9 mouse cellular contexts compared by ENCODE assay signal in the genomic region with DNA sequence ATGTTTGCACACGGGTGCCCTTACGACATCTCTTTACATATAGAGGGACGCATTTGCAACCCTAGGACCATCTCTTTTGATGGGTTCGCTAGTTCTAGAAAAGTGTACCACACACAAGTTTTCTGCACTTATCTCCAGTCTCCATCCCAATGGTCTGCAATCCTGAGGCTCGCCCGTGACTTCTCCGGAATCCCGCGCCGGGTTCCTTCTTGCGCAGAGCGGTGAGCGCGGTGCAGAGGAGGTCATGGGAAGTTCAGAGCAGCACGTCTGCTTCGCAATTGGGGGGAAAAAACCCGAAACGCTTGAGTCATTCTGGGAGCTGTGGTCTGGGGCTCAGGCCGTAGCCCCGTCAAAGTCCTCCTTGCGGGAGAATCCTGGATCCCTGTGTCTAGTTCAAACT.
A peak's percentile ranks its signal among the peaks of the same experiment; 100 is the strongest.
DNase-seq lines count a peak whose midpoint lies in the region; ATAC-seq and TF ChIP-seq lines count a peak whose summit lies in the region.
"Had no signal": no experiment of that assay in that cellular context is flagged by ENCODE, and none has a peak within 500 bp of the region (broad histone marks: within the 10 kb centered on the region; RNA-seq: fewer than 3 reads in every experiment).

No protein-coding gene starts in this region.

- no peak for TF ChIP-seq EP300 in heart, postnatal 0 days (IDR thresholded peaks at IDR 0.05; ENCODE audit: low read depth)
- no peak for TF ChIP-seq EP300 in liver, postnatal 0 days (IDR thresholded peaks at IDR 0.05; ENCODE audit: low read depth)

- peak overlapping the region; percentile 81 for H3K4me3 ChIP-seq in gastrocnemius, adult 2 months
- H3K4me3 ChIP-seq in heart, postnatal 0 days (ENCODE audit: low read depth, low read length), result peak overlapping the region; percentile 12
- peak overlapping the region; percentile 31 for H3K4me3 ChIP-seq in liver, postnatal 0 days (ENCODE audit: low read depth, low read length)
- peak overlapping the region; percentile 12 for H3K4me3 ChIP-seq in stomach, embryonic 14.5 days (ENCODE audit: low read depth, low read length)
- H3K4me3 ChIP-seq: erythroblast, embryonic 14.5 days had no signal

- ATAC-seq in heart, postnatal 0 days (ENCODE audit: insufficient read depth, low read depth), result no peak
- ATAC-seq in liver, postnatal 0 days, result no peak
- ATAC-seq in stomach, embryonic 14.5 days (ENCODE audit: insufficient number of reproducible peaks, insufficient read depth, low FRiP score, low read depth), result no peak

- H3K9me3 ChIP-seq in heart, postnatal 0 days (replicated peaks; ENCODE audit: control insufficient read depth, low read length), result no peaks in the 10 kb centered on the region
- H3K9me3 ChIP-seq in liver, postnatal 0 days (ENCODE audit: low read length), result no peaks in the 10 kb centered on the region
- no peaks in the 10 kb centered on the region for H3K9me3 ChIP-seq in stomach, embryonic 14.5 days (ENCODE audit: control insufficient read depth, low read depth, low read length)

- no peak for DNase-seq in gastrocnemius, adult 2 months
- DNase-seq in gastrocnemius, postnatal 36 days, result no peak
- peak; percentile 26 for DNase-seq in ES-CJ7 (ENCODE audit: low read depth, low spot score)
- DNase-seq in heart, postnatal 0 days (ENCODE audit: low spot score), result no peak
- DNase-seq in liver, postnatal 0 days, result peak; percentile 34
- DNase-seq in cerebellum, adult 18-20 months, result no peak
- no peak for DNase-seq in right cerebral cortex, postnatal 25 days

- 2% methylated on average over 21 of the region's 21 CpGs for WGBS in heart, postnatal 0 days
- WGBS in liver, postnatal 0 days (ENCODE audit: insufficient replicate concordance), result 2% methylated on average over 21 of the region's 21 CpGs
- 1% methylated on average over 21 of the region's 21 CpGs for WGBS in stomach, embryonic 14.5 days

- TF ChIP-seq CTCF in gastrocnemius, adult 2 months (IDR thresholded peaks at IDR 0.05), result no peak
- no peak for TF ChIP-seq CTCF in heart, postnatal 0 days (IDR thresholded peaks at IDR 0.05; ENCODE audit: low read depth)
- TF ChIP-seq CTCF in liver, postnatal 0 days (IDR thresholded peaks at IDR 0.05; ENCODE audit: low read depth), result no peak

- intact Hi-C loops in gastrocnemius, adult 2 months (cut with DNase I), result loop anchor here (10.0 kb wide), 1 partner anchor 356 kb away; no protein-coding TSS in a partner anchor
- intact Hi-C loops in gastrocnemius, postnatal 36 days (cut with DNase I), result loop anchor here (10.0 kb wide), 1 partner anchor 356 kb away; no protein-coding TSS in a partner anchor

- H3K27ac ChIP-seq in gastrocnemius, adult 2 months, result peak overlapping the region; percentile 100
- H3K27ac ChIP-seq in heart, postnatal 0 days (ENCODE audit: low read depth), result no peak overlapping the region
- no peak overlapping the region for H3K27ac ChIP-seq in liver, postnatal 0 days (ENCODE audit: low read depth)
- H3K27ac ChIP-seq in stomach, embryonic 14.5 days (ENCODE audit: low read length), result no peak overlapping the region

- no peak overlapping the region for H3K9ac ChIP-seq in heart, postnatal 0 days (replicated peaks; ENCODE audit: low read depth, low read length)
- no peak overlapping the region for H3K9ac ChIP-seq in liver, postnatal 0 days (replicated peaks)
- H3K9ac ChIP-seq in stomach, embryonic 14.5 days (replicated peaks; ENCODE audit: low read depth, low read length), result no peak overlapping the region

- 0 out of 2 replicates have a peak, but pooled peaks cover 4% of the 10 kb centered on the region for H3K4me1 ChIP-seq in heart, postnatal 0 days (ENCODE audit: control insufficient read depth, insufficient read depth)
- H3K4me1 ChIP-seq in liver, postnatal 0 days (ENCODE audit: insufficient read depth), result peaks cover 26% of the 10 kb centered on the region
- H3K4me1 ChIP-seq in stomach, embryonic 14.5 days (ENCODE audit: control insufficient read depth, insufficient read depth, low read length), result no peaks in the 10 kb centered on the region; the same call in 1 of the 2 replicates

- H3K4me2 ChIP-seq in heart, postnatal 0 days (ENCODE audit: low read depth, low read length), result peak overlapping the region; percentile 48
- H3K4me2 ChIP-seq in liver, postnatal 0 days (ENCODE audit: low read depth, low read length), result peak overlapping the region; percentile 58
- H3K4me2 ChIP-seq in stomach, embryonic 14.5 days (replicated peaks; ENCODE audit: low read depth, low read length), result peak overlapping the region; percentile 38

- H3K27me3 ChIP-seq in heart, postnatal 0 days (ENCODE audit: control insufficient read depth, insufficient read depth, low read length), result peaks cover 35% of the 10 kb centered on the region
- H3K27me3 ChIP-seq in liver, postnatal 0 days (ENCODE audit: insufficient read depth, low read length), result peaks cover 56% of the 10 kb centered on the region
- H3K27me3 ChIP-seq in stomach, embryonic 14.5 days (ENCODE audit: control insufficient read depth, insufficient read depth, low read length), result peaks cover 34% of the 10 kb centered on the region

- no peaks in the 10 kb centered on the region for H3K36me3 ChIP-seq in heart, postnatal 0 days (replicated peaks; ENCODE audit: control insufficient read depth, insufficient read depth, low read length)
- no peaks in the 10 kb centered on the region for H3K36me3 ChIP-seq in liver, postnatal 0 days (replicated peaks; ENCODE audit: insufficient read depth, low read length)
- H3K36me3 ChIP-seq in stomach, embryonic 14.5 days (ENCODE audit: control insufficient read depth, insufficient read depth, low read length), result no peaks in the 10 kb centered on the region

Comparison
In these comparisons a context has a peak if more than half of its experiments do, and no peak if none do; other contexts are left out.
1. DNase-seq: peak in ES-CJ7 (single experiment) and liver, postnatal 0 days (single experiment); none in gastrocnemius, adult 2 months (single experiment), gastrocnemius, postnatal 36 days (0 of 2), heart, postnatal 0 days (single experiment), cerebellum, adult 18-20 months (0 of 2) and right cerebral cortex, postnatal 25 days (single experiment).
2. H3K4me3 ChIP-seq: peak in every context shown above with its lines; median percentile 81 in gastrocnemius, adult 2 months; 31 in liver, postnatal 0 days; 12 in heart, postnatal 0 days; 12 in stomach, embryonic 14.5 days.
3. Peak in every context shown above with its lines, with median percentiles within 50 percentile points of each other: H3K4me2 ChIP-seq.